Mouse (Mus musculus): Measurements from ENCODE around the gene Pgd.
A peak's percentile ranks its signal among the peaks of the same experiment; 100 is the strongest.

The Pgd gene

GRCm38 (mm10) chr4:149168016-149168415 lies 1.4 kb upstream of the Pgd start:
- no peak for DNase-seq (ENCODE audit: low spot score)

- DNase-seq (ENCODE audit: low spot score), result peak; percentile 34
Observed at GRCm38 (mm10) chr4:149166957-149167611, 513 bp upstream of the Pgd start.

GRCm38 (mm10) chr4:149164150-149164549 lies 2.4 kb downstream of the Pgd start:
- no peak for DNase-seq (ENCODE audit: low spot score)

- no peak for DNase-seq (ENCODE audit: low spot score)
Observed at GRCm38 (mm10) chr4:149163196-149163595, 3.4 kb downstream of the Pgd start.

GRCm38 (mm10) chr4:149161166-149161565 lies 5.4 kb downstream of the Pgd start:
- no peak for DNase-seq (ENCODE audit: low spot score)

GRCm38 (mm10) chr4:149159891-149160290 lies 6.7 kb downstream of the Pgd start:
- DNase-seq (ENCODE audit: low spot score), result no peak

GRCm38 (mm10) chr4:149159203-149159602 lies 7.4 kb downstream of the Pgd start:
- no peak for DNase-seq (ENCODE audit: low spot score)

GRCm38 (mm10) chr4:149157415-149157973 lies 9.1 kb downstream of the Pgd start:
- DNase-seq (ENCODE audit: low spot score), result no peak

- DNase-seq (ENCODE audit: low spot score), result no peak
Observed at GRCm38 (mm10) chr4:149155711-149156110, 10.9 kb downstream of the Pgd start.

GRCm38 (mm10) chr4:149154859-149155258 lies 11.7 kb downstream of the Pgd start:
- no peak for DNase-seq (ENCODE audit: low spot score)

GRCm38 (mm10) chr4:149150721-149151120 lies 15.8 kb downstream of the Pgd start:
- DNase-seq (ENCODE audit: low spot score), result no peak

- DNase-seq (ENCODE audit: low spot score), result no peak
Observed at GRCm38 (mm10) chr4:149150256-149150655, 16.3 kb downstream of the Pgd start.

- no peak for DNase-seq (ENCODE audit: low spot score)
Observed at GRCm38 (mm10) chr4:149149611-149150010, 17.0 kb downstream of the Pgd start.

GRCm38 (mm10) chr4:149149196-149149595 lies 17.4 kb downstream of the Pgd start:
- no peak for DNase-seq (ENCODE audit: low spot score)

GRCm38 (mm10) chr4:149148084-149148483 lies 18.5 kb downstream of the Pgd start:
- DNase-seq (ENCODE audit: low spot score), result no peak

- DNase-seq (ENCODE audit: low spot score), result no peak
Observed at GRCm38 (mm10) chr4:149147528-149147927, 19.0 kb downstream of the Pgd start.

- DNase-seq (ENCODE audit: low spot score), result no peak
Observed at GRCm38 (mm10) chr4:149145151-149145550, 21.4 kb downstream of the Pgd start.

- peak; percentile 89 for DNase-seq (ENCODE audit: low spot score)
Observed at GRCm38 (mm10) chr4:149144459-149144858, 22.1 kb downstream of the Pgd start.

- DNase-seq (ENCODE audit: low spot score), result no peak
Observed at GRCm38 (mm10) chr4:149143594-149143993, 23.0 kb downstream of the Pgd start.

- DNase-seq (ENCODE audit: low spot score), result no peak
Observed at GRCm38 (mm10) chr4:149138515-149138914, 28.1 kb downstream of the Pgd start.

GRCm38 (mm10) chr4:149136982-149137770 lies 29.4 kb downstream of the Pgd start, which contains the start of gene Cenps:
TSS of gene Cenps (minus strand) at chr4:149137629.
- peak; percentile 89 for DNase-seq (ENCODE audit: low spot score)

- no peak for DNase-seq (ENCODE audit: low spot score)
Observed at GRCm38 (mm10) chr4:149136116-149136850, 30.3 kb downstream of the Pgd start.
